Mouse (Mus musculus) G1E (cell line): ENCODE data around the gene Rad9b.

Source experiments
- CTCF ChIP-seq: IDR thresholded peaks from 2 replicates; pipeline ENCODE4 v1.5.1; 2012; ENCODE audit warnings: low read depth, low read length, inconsistent platforms, mixed read lengths
- GATA1 ChIP-seq: IDR thresholded peaks from 2 replicates; pipeline ENCODE4 v1.6.1; 2012; ENCODE audit warnings: borderline replicate concordance, low read length, inconsistent platforms, mixed read lengths

- TF ChIP-seq CTCF (no peak), GATA1 (no peak)
Observed at GRCm38 (mm10) chr5:122377101-122377833, 23.2 kb upstream of the Rad9b start.
